Mouse (Mus musculus) testis, adult 2 months (tissue): ENCODE measurements around the gene Itgb1.

Source experiments
- CTCF ChIP-seq: fragments of 200-500 bp; IDR thresholded peaks from 2 replicates; pipeline ENCODE4 v1.5.1; 2012; ENCODE audit warnings: low read depth, mild to moderate bottlenecking, inconsistent platforms, low read length, moderate library complexity; ENCODE audit not compliant: control insufficient read depth, insufficient read depth, insufficient replicate concordance
- POLR2A ChIP-seq: fragments of 200-500 bp; IDR thresholded peaks from 2 replicates; pipeline ENCODE4 v1.6.1; 2012; ENCODE audit warnings: low read depth, mild to moderate bottlenecking, inconsistent platforms, low read length, moderate library complexity; ENCODE audit not compliant: control insufficient read depth

DNA sequence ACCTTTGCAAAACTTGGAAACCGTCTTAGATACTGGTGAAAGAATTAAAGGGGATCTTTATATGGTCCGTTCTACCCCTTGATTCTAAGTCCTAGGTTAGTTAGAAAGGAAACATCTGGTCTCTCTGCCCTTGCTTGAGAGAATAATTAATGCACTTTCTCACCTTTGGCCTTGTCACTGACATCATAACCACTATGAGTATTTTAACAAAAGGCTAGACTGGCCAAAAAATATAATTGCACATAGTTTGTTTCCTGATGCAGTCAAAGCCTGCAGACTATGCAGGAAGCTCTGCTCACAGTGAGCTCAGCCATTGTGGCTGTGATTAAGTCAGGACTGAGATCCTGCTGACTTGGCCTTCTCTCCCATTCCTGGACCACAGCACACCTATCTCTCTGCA, 22.3 kb upstream of the Itgb1 start:
- TF ChIP-seq POLR2A, result no peak
- no peak for TF ChIP-seq CTCF
